Mouse (Mus musculus) cerebellum, adult 11 months (tissue): Measurements from ENCODE around the gene Gjd3.
"Not testable (repeated sequence)": the region's sequence is repeated elsewhere in the genome, so short reads cannot be mapped to it uniquely, and the experiment has no call there.

Experiments used
- DNase-seq: peaks from one replicate; pipeline ENCODE4 v3.0.0; 2022

The Gjd3 gene

DNA sequence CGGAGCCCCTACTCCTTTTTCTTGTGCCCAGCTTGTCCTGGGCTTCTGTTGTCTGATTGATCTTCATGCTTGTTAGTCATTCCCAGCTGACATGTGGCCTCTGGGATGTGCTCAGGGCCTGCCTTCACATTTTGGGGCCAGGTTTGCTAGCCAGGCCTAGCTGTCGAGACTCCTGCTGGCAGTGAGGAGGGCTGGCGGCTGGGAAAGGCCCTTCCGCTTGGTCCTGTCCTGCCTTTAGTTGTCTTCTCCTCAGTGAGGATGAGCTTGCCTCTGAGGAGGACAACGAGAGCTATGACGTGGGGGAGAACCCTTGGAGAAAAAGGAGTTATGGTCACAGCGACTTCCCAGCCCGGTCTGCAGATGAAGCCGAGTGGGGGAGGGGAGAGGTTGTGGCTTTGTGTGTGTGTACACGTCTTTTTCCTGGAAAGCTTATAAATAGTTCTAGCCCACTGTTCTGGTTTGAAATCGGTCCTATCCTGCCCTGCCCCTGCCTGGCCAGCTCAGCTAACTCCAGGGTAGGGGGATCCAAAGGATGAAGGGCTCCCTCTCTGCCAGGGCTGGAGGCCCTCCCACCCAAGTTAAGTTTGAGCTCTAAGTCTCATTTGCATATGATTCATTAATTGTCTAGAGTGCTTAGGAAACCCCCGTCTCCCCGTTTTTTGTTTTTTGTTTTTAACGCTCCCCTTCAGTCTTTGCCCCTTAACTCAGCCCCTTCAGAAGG lies 38.9 kb downstream of the Gjd3 start:
- no peak for DNase-seq

DNA sequence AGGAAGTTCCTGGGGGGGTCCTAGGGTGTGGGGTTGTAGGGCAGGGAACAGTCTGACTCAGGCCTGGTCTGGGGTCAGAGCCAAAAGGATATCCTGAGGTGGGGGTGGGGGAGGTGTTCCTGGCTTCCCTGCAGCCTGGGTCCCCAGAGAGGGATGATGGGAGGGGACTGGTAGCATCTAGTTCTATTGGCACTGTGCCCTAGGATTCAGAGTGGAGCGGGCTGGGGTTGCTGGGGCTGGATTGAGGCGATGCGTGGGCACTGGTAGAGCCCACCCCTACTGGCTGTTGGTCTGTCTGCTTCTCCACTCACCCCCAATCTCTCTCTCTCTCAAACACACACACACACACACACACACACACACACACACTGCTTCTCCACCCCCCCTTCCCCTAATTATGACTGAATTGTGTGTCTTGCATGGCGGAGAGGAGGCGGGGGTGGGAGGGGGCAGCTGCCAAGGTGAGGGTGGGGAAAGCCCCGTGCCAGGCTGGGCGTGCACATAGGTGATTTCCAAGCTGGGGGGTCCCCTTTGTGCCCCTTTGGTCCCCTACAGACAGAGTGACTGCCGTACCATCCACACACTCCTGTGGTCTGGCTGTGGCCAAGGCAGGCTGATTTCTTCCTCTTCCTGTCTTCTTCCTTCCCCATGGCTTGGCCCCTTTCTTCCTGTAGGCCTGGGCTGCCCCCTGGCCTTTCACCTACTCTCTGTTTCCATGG lies 39.7 kb downstream of the Gjd3 start:
- no peak for DNase-seq

GRCm38 (mm10) chr11:98942555-98942922 lies 40.3 kb downstream of the Gjd3 start:
- DNase-seq: no peak

- peak; percentile 46 for DNase-seq
Measured at GRCm38 (mm10) chr11:98941826-98942550, 40.8 kb downstream of the Gjd3 start.

DNA sequence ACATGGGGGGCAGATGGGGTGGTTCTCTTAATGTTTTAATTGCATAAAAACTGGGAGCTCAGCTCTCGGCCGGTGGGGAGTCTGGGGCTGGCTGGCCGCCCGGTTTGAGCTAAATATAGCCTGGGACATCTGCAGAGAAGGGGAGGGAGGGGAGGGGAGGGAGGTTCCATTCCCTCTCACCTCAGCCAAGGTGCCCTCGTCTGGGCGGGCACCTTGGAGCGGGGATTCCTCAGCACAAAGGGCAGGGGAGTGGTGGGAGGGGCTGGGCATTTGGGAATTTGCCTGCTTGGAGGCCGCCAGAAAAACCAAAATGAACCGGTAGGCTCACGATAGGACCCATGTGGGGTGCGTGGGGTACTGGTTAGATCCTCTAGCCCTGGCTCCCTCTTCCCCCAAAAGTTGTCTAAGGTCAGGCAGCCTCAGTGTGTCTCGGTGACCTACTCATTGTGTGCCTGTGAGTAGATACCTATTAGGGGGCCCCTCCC lies 41.4 kb downstream of the Gjd3 start:
- peak; percentile 79 for DNase-seq

GRCm38 (mm10) chr11:98940776-98941175 lies 42.0 kb downstream of the Gjd3 start:
- DNase-seq: no peak

GRCm38 (mm10) chr11:98939953-98940641 lies 42.7 kb downstream of the Gjd3 start:
- peak; percentile 47 for DNase-seq

DNA sequence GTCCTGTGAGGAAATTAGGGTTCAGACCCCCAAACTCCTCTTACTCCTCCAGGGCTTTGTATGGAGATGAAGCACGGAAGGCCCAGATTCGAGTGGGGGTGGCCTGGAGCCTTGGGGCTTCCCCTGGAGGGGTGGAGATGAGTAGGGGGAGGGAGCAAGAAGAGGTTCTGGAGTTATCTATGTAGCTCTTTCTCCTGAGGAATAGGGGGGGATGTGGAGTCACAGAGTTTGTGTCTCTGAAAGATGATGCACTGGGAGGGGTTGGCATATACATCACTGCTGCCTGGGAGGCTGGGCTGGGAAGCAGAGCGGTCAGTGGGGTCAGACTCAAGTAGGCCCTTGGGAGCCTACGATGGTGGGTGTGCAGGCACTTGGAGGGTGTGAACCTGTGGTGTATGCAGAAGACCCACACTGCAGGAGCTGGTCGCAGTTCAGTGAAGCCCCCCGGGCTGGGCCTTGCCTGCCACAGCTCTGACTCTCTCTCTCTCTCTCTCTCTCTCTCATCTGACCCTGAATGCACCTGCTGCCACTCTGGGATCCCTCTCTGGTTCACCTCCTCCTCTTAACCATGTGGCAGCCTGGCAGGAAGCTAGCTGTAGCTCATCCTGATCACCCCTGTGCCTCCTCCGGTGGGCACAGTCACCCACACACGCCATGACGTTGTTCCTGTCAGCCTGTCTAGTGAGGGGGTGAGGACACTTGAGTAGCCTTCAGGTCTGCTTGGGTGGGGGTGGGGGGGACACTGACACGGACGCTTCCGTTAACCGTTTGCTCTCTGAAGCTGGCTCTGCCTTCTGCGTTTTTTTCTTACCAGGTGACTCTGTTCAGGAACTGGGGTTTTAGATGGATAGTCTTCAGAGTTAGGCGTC lies 43.5 kb downstream of the Gjd3 start:
- no peak for DNase-seq

DNA sequence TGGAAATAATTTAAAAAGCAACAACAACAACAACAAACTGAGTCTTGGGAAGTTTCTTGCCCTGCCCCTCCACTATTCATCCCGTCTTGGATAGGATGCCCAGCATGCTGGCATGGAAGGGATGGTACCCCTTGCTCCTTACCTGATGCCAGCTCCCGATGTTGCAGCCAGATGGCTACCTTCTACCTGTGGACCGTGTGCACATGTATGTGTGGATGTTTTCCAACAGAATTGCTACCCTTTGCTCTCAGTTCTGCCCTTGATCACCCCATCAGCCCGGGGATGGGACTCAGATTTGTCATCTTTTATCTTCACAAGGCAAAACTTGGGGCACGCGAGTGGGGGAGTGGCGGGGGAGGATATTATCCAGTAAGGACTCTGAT lies 44.1 kb downstream of the Gjd3 start:
- no peak for DNase-seq

DNA sequence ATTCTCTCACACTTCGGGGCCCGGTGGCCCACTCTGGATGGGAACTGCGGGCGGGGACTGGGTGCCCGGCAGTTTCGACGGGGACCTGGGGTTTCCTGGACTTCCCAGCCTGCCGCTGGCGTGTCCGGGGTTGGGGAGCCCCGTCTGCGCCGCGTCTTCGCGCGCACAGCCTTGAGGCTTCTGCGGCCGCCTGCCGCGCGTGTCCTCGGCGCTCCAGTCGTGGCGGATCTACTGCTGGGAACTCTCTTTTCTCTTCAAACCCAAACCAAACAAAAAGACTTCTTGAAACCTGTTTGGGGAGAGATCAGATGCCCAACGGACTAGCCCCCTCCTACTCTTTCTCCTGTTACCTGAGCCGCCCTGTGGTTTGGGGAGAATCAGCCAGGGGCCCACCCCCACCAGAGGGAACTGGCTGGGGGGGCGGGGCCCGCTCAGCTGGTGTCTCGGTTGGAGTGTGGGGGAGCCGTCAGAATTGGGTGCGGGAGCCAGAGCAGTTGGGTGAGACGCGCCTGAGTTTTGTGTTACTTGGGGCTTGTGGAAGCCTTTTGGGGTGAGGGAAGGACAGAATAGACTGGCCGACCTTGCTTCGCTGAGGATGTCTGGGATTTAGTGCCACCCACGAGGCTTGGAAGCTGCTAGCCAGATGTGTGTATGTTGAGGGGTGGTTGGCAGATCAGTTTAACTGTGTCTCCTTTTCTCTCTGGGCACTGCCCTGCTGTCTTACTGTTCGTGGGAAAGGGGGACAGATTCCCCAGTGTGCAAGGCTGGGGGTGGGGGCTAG lies 44.7 kb downstream of the Gjd3 start:
- no peak for DNase-seq

DNA sequence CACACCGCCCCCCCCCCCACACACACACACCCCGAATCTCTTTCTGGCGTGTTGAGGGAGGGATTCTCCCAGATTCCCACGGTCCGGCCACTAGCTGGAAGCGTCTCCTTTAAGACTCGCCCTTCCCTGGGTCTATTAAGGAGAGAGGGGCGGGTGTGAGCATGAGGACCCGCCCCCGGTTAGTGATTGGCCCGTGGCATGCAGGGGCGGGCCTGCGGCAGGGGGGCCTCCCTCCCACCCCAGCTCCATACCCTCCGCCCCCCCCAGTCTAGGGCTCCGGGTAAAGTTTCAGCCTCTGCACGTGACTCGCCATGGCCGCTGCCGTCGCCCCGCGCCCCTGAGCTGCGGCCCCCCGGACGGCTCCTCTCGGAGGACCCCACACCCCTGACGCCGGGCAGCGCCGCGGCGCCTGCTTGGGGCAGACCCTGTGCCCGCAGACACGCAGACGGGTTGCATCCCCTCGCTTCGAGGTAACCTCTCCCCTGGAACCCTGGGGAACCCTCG lies 45.4 kb downstream of the Gjd3 start:
- peak; percentile 71 for DNase-seq

DNA sequence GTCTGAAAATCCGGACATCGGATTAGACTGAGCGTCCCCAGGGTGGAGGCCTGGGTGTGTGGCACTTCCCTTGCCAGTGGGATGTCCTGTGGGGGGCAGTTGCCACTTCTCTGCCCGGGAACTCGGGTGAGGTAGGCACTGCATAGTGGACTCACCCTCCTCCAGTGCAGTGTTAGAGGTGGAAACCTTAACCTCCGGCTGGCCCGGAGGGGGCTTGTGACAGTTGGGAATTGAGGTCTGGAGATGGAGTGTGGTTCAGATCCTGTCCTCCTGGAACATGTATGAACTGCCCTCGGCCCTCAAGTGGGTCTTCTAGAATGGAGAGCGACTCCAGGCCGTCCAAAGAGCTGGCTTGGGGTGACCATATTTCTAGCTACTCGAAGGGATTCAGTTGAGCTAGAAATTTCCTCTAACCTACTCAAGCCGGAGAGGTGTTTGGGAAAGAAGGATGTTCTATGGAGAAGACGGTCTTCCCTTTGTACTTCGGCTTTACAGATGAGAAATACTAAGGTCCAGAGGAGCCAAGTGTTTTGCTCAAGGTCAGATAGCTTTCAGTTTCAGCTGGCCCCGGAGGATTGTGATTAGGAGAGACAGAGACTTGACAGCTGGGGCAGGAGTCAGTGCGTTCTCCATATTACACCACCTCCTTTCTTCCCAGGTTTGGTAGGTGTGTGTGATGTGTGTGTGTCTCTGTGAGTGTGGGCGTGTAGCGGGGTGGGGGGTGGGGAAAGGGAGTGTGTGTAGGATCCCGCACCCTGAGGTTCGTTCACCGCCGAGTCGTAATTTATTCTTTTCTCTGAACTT lies 46.0 kb downstream of the Gjd3 start:
- DNase-seq: no peak

DNA sequence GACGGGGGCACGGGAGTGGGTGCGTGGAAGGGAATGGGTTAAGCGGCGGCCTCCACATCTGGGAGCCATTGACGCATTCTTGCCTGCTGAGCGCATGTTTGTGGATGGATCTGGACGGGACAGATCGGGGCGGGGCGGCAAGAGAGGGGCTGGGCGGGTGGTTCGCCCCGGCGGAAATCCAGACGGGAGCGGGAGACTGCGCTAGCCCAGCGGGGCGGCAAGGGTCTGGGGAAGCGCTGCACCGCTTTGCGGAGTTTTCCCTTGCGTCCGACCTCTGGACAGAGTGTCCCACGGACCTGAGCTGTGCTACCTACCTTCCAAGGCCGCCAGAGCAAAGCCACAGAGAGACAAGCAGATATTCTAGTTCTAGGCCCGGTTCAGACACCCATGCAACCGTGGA lies 46.6 kb downstream of the Gjd3 start:
- DNase-seq: no peak

DNA sequence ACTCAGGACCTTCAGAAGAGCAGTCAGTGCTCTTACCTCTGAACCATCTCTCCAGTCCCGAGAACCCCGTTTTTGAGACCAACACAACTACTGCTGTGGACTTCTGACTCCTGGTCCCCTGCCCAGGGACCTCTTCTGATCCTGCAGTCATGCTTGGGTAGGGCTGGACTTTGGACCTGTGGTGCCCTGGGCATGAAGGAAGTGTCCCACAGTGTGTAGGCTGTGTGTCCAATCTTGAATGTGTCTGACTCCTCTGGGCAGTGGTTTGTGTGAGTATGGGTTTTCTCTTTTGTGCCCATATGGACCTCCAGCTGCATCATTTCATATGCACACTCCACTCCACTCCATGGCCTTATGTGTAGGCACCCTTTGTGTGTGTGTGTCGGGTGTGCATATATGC lies 47.7 kb downstream of the Gjd3 start:
- DNase-seq: no peak

GRCm38 (mm10) chr11:98934367-98934766 lies 48.4 kb downstream of the Gjd3 start:
- no peak for DNase-seq

- DNase-seq: not testable (repeated sequence)
Measured at GRCm38 (mm10) chr11:98933847-98934246, 49.0 kb downstream of the Gjd3 start.

- DNase-seq: peak; percentile 86
Measured at GRCm38 (mm10) chr11:98933151-98933550, 49.7 kb downstream of the Gjd3 start.

GRCm38 (mm10) chr11:98932293-98933091 lies 50.3 kb downstream of the Gjd3 start:
- DNase-seq: no peak
